Mouse (Mus musculus) hindbrain, embryonic 16.5 days (tissue): ENCODE results near the gene Prok2. TPM values are rescaled to one million over a fixed set of nuclear protein-coding genes. Genes with fewer than 3 reads are reported as not detected.
A peak's percentile ranks its signal among the peaks of the same experiment; 100 is the strongest.

Experiments used
- ATAC-seq: fragments of 200-750 bp; cut with Nextera tagmentation; 2 replicates; pipeline ENCODE4 v1.8.0; 2017; ENCODE audit warnings: moderate TSS enrichment, moderate library complexity
- H3K27ac ChIP-seq: fragments of 300-500 bp; sonication (generic); 2 replicates; pipeline ENCODE4 v1.5.1; 2014; ENCODE audit warnings: low read depth, mild to moderate bottlenecking, control low read depth, low read length, moderate library complexity
- H3K27me3 ChIP-seq: fragments of 300-500 bp; sonication (generic); replicated peaks from 2 replicates; pipeline ENCODE4 v1.6.1; 2014; ENCODE audit warnings: low read length; ENCODE audit not compliant: control insufficient read depth, insufficient read depth
- H3K36me3 ChIP-seq: fragments of 300-500 bp; sonication (generic); 2 replicates; pipeline ENCODE4 v1.6.1; 2014; ENCODE audit warnings: mild to moderate bottlenecking, low read length, moderate library complexity, mixed read lengths; ENCODE audit not compliant: control insufficient read depth, insufficient read depth
- H3K4me1 ChIP-seq: fragments of 300-500 bp; sonication (generic); 2 replicates; pipeline ENCODE4 v1.6.1; 2014; ENCODE audit warnings: low read depth, low read length; ENCODE audit not compliant: control insufficient read depth, insufficient read depth
- H3K4me2 ChIP-seq: fragments of 300-500 bp; sonication (generic); 2 replicates; pipeline ENCODE4 v1.6.1; 2014; ENCODE audit warnings: mild to moderate bottlenecking, low read length, control low read depth, moderate library complexity
- H3K4me3 ChIP-seq: fragments of 300-500 bp; sonication (generic); 2 replicates; pipeline ENCODE4 v1.5.1; 2014; ENCODE audit warnings: mild to moderate bottlenecking, low read length, control low read depth, moderate library complexity
- H3K9ac ChIP-seq: fragments of 300-500 bp; sonication (generic); 2 replicates; pipeline ENCODE4 v1.6.1; 2014; ENCODE audit warnings: low read depth, mild to moderate bottlenecking, control low read depth, low read length, moderate library complexity
- H3K9me3 ChIP-seq: fragments of 300-500 bp; sonication (generic); 2 replicates; pipeline ENCODE4 v1.6.1; 2014; ENCODE audit warnings: mild to moderate bottlenecking, low read length, moderate library complexity; ENCODE audit not compliant: control insufficient read depth
- WGBS: fragments of 180-500 bp; shearing (Covaris S2); extraction: QIAGEN DNeasy Blood & Tissue Kit; methylation state at CpG from one replicate; pipeline ENCODE4 v1.1.7; 2014; 5-methylcytosine and 5-hydroxymethylcytosine counted together
- polyA plus RNA-seq: library from polyadenylated mRNA; unstranded; fragments of >200 nt; fragmentation: Nextera tagmentation; extraction: Ambion mirVana; gene quantifications from 2 replicates; pipeline ENCODE4 v1.2.1, GENCODE M21; 2015

The Prok2 gene
- polyA plus RNA-seq, 1 experiment from 2014 or later = 0.25 TPM

GRCm38 (mm10) chr6:99734666-99735065 lies 8.5 kb upstream of the Prok2 start:
- Histone ChIP-seq H3K27me3 (no peaks in the 10 kb centered on the region), H3K4me3 (no peak overlapping the region), H3K36me3 (no peaks in the 10 kb centered on the region), H3K4me2 (no peak overlapping the region), H3K9ac (no peak overlapping the region), H3K9me3 (no peaks in the 10 kb centered on the region), H3K27ac (no peak overlapping the region), H3K4me1 (no peaks in the 10 kb centered on the region)
- 82% methylated on average over 5 of the region's 5 CpGs for WGBS
- ATAC-seq = no peak

GRCm38 (mm10) chr6:99732673-99733072 lies 6.5 kb upstream of the Prok2 start:
- Histone ChIP-seq H3K9ac (no peak overlapping the region), H3K36me3 (no peaks in the 10 kb centered on the region), H3K4me3 (no peak overlapping the region), H3K9me3 (no peaks in the 10 kb centered on the region), H3K27me3 (peaks cover 8% of the 10 kb centered on the region; the same call in 1 of the 2 replicates), H3K4me1 (no peaks in the 10 kb centered on the region), H3K4me2 (no peak overlapping the region), H3K27ac (no peak overlapping the region)
- ATAC-seq = no peak
- 52% methylated on average over 8 of the region's 8 CpGs for WGBS

GRCm38 (mm10) chr6:99731926-99732325 lies 5.7 kb upstream of the Prok2 start:
- Histone ChIP-seq H3K9ac (no peak overlapping the region), H3K4me2 (no peak overlapping the region), H3K36me3 (no peaks in the 10 kb centered on the region), H3K4me1 (no peaks in the 10 kb centered on the region), H3K4me3 (no peak overlapping the region), H3K9me3 (no peaks in the 10 kb centered on the region), H3K27ac (no peak overlapping the region), H3K27me3 (peaks cover 12% of the 10 kb centered on the region)
- WGBS = 73% methylated on average over 4 of the region's 4 CpGs
- ATAC-seq = no peak

DNA sequence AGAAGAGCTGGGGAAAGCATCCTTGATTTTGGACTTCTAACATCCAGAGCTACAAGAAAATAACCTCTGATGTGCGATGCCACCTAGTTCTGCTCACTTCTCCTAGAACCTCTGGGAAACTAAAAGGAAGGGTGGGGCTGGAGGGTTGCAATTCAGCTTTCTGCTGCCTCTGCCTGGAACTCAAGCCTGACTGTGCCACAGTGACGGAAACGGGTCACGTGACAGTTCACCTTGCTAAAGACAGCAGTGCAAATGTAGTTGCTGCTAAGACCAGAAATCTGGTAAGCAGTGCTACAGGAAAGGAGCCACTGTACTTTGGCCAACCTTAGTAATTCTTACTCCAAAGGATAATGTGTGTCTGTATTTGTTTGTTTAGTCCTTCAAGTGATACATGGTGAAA lies 3.7 kb upstream of the Prok2 start:
- no peak overlapping the region for H3K4me2 ChIP-seq
- peaks cover 14% of the 10 kb centered on the region for H3K4me1 ChIP-seq
- H3K9ac ChIP-seq = no peak overlapping the region
- no peak overlapping the region for H3K27ac ChIP-seq
- ATAC-seq = no peak
- H3K9me3 ChIP-seq = no peaks in the 10 kb centered on the region
- H3K36me3 ChIP-seq = no peaks in the 10 kb centered on the region
- H3K27me3 ChIP-seq = peaks cover 24% of the 10 kb centered on the region
- no peak overlapping the region for H3K4me3 ChIP-seq
- WGBS = 97% methylated on average over 4 of the region's 4 CpGs

DNA sequence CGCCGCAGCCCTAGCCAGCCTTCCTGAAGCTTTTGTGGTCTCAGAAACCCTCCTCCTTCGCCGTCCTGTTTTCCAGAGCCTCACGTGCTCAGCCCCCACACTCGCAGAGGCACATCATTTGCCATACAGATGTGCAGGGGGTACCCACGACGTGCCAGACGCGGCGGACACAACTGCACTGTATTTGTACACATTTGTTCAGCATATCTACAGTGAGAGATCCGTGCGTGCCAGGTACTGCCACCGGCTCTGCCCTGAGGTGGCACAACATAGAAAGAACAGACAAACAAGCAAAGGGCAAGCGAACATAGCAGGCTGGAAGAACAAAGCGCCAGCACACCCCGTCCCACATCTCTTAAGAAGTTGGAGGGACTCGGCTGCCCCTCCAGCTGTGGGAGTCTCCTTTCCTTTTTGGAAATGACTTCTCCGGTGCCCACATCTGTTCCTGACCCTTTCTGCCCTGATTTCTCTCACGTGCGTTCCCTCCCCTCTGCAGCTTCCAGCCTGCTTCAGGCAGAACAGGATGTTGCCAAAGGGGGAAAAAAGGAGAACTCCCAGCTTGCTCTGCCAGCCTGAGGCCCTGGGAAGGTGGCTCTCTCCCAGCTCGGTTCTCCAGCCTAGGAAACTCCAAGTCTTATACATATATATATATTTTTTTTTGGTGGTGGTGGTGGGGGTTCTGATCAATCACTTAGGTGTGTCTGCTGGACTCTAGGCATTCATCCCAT lies 548 bp upstream of the Prok2 start:
- H3K4me3 ChIP-seq = peak overlapping the region; percentile 57
- peak; percentile 50 for ATAC-seq
- WGBS = 3% methylated on average over 22 of the region's 22 CpGs
- peak overlapping the region; percentile 99 for H3K4me2 ChIP-seq
- H3K27me3 ChIP-seq = peaks cover 24% of the 10 kb centered on the region
- no peaks in the 10 kb centered on the region for H3K36me3 ChIP-seq
- no peaks in the 10 kb centered on the region for H3K9me3 ChIP-seq
- no peak overlapping the region for H3K27ac ChIP-seq
- peak overlapping the region; percentile 66 for H3K9ac ChIP-seq
- H3K4me1 ChIP-seq = peaks cover 14% of the 10 kb centered on the region

- no peak overlapping the region for H3K4me3 ChIP-seq
- H3K4me2 ChIP-seq = no peak overlapping the region
- H3K9me3 ChIP-seq = no peaks in the 10 kb centered on the region
- peaks cover 15% of the 10 kb centered on the region for H3K27me3 ChIP-seq
- ATAC-seq = no peak
- whole genome bisulfite sequencing = 88% methylated on average over 9 of the region's 9 CpGs
- H3K9ac ChIP-seq = no peak overlapping the region
- peaks cover 14% of the 10 kb centered on the region for H3K4me1 ChIP-seq
- no peaks in the 10 kb centered on the region for H3K36me3 ChIP-seq
- H3K27ac ChIP-seq = no peak overlapping the region
Observed at GRCm38 (mm10) chr6:99722390-99722789, 3.8 kb downstream of the Prok2 start.

GRCm38 (mm10) chr6:99721032-99721431 lies 5.2 kb downstream of the Prok2 start:
- no peak overlapping the region for H3K4me3 ChIP-seq
- no peak overlapping the region for H3K9ac ChIP-seq
- no peaks in the 10 kb centered on the region for H3K9me3 ChIP-seq
- peaks cover 4% of the 10 kb centered on the region for H3K27me3 ChIP-seq
- no peak overlapping the region for H3K4me2 ChIP-seq
- ATAC-seq = no peak
- no peak overlapping the region for H3K27ac ChIP-seq
- 86% methylated on average over 9 of the region's 9 CpGs for WGBS
- H3K4me1 ChIP-seq = peaks cover 5% of the 10 kb centered on the region
- no peaks in the 10 kb centered on the region for H3K36me3 ChIP-seq

GRCm38 (mm10) chr6:99715913-99716312 lies 10.3 kb downstream of the Prok2 start:
- ATAC-seq = no peak
- Histone ChIP-seq H3K9ac (no peak overlapping the region), H3K4me1 (no peaks in the 10 kb centered on the region), H3K4me2 (no peak overlapping the region), H3K27me3 (0 out of 2 replicates have a peak, but pooled peaks cover 2% of the 10 kb centered on the region), H3K9me3 (no peaks in the 10 kb centered on the region), H3K4me3 (no peak overlapping the region), H3K36me3 (no peaks in the 10 kb centered on the region), H3K27ac (no peak overlapping the region)
- 72% methylated on average over 6 of the region's 6 CpGs for WGBS

DNA sequence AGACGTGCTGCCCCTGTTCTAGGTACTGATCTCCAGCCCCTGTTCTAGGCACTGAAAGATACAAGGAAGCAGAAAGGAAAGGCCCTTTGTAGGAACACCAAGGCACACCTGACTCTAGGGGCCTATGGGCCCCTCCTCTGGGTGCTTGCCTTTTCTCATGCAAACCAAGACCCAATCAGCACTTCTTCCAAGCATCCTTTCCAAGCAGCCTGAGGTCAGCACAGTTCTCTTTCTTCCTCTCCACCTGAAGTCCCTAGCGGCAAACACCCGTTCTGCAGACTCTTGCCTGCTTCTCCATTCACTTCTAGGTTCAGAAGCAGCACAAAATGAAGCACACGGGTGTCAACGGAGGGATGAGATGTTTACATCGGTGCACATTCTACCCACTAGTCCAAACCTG lies 11.0 kb downstream of the Prok2 start:
- Histone ChIP-seq H3K4me1 (no peaks in the 10 kb centered on the region), H3K27me3 (0 out of 2 replicates have a peak, but pooled peaks cover 2% of the 10 kb centered on the region), H3K9ac (no peak overlapping the region), H3K4me3 (no peak overlapping the region), H3K36me3 (no peaks in the 10 kb centered on the region), H3K9me3 (no peaks in the 10 kb centered on the region), H3K27ac (no peak overlapping the region), H3K4me2 (no peak overlapping the region)
- 76% methylated on average over 6 of the region's 6 CpGs for WGBS
- no peak for ATAC-seq
